Mouse (Mus musculus): Measurements from ENCODE around the gene Sh3pxd2b. TPM values are rescaled to one million over a fixed set of nuclear protein-coding genes. Genes with fewer than 3 reads are reported as not detected.

The Sh3pxd2b gene
- polyA plus RNA-seq, 1 experiment: 5.9 TPM

DNA sequence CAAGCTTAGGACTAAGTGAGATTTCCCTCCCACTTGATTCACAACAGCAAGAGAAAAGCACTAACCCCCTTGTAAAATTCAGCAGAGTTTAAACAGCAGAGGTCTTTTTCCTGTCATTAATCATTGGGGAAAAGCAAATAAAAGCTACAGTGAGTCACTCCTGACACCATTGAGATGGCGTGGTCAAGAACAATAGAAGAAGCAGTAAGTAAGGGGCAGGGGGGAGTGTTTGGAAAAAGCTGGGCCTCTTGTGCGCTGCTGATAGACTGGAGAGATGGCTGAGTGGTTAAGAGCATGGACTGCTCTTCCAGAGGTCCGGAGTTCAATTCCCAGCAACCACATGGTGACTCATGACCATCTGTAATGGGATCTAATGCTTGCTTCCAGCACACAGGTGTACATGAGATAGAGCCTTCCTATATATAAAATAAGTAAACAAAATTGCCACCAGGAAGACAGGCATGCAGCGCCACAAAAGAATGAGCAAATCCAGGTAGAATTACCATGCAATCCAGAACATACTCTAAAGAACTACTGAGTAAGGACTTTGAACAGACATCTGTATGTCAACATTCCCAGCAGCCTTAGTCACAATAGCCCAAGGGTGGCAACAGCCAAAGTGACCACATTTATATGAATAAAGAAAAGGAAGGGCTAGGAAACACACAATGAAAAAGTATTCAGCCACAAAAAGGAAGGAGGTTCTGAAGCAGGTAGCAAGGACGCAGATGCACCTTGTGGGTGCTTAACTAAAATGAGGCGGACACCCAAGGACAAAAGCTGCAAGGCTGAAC, 1.9 kb upstream of the Sh3pxd2b start:
- no peak overlapping the region for H3K9ac ChIP-seq (ENCODE audit: low read depth, poor library complexity, severe bottlenecking)
- 0 out of 2 replicates have a peak, but pooled peaks cover 3% of the 10 kb centered on the region for H3K27me3 ChIP-seq (ENCODE audit: control insufficient read depth, insufficient read depth, low read length, poor library complexity, severe bottlenecking)
- no peak for TF ChIP-seq EP300 (IDR thresholded peaks at IDR 0.05; ENCODE audit: insufficient read depth, low read depth, low read length)
- no peak for TF ChIP-seq CTCF (IDR thresholded peaks at IDR 0.05; ENCODE audit: low read depth, low read length)
- TF ChIP-seq POLR2A (IDR thresholded peaks at IDR 0.05; ENCODE audit: insufficient read depth, low read length): no peak
- no peaks in the 10 kb centered on the region for H3K9me3 ChIP-seq (replicated peaks; ENCODE audit: control insufficient read depth, insufficient read depth, low read length, poor library complexity, severe bottlenecking)
- H3K36me3 ChIP-seq (ENCODE audit: control insufficient read depth, insufficient read depth, low read length, poor library complexity, severe bottlenecking): no peaks in the 10 kb centered on the region
- H3K4me1 ChIP-seq (ENCODE audit: control insufficient read depth, insufficient read depth, low read length): peaks cover 3% of the 10 kb centered on the region
- no peak overlapping the region for H3K27ac ChIP-seq (ENCODE audit: insufficient read depth, low read length)
- no peak overlapping the region for H3K4me3 ChIP-seq (ENCODE audit: low read depth, low read length)

DNA sequence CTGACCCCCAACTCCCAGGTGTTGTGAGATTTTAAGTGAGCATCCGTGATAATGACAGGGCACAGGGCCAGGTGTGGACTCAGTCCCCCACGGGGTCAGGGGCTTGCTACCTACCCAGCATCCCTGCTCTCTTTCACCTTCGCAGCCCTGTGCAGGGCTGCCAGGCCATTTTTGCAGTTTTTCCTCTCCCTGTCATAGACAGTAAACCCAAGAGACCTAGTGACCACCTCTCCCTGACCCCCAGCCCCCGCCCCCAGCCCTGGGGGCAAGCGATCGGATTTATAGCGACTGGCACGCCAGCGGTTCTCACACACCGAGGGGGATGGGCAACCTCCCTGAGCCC, 385 bp upstream of the Sh3pxd2b start:
- H3K27ac ChIP-seq (ENCODE audit: insufficient read depth, low read length): no peak overlapping the region
- H3K9me3 ChIP-seq (replicated peaks; ENCODE audit: control insufficient read depth, insufficient read depth, low read length, poor library complexity, severe bottlenecking): no peaks in the 10 kb centered on the region
- peak overlapping the region; percentile 57 for H3K4me3 ChIP-seq (ENCODE audit: low read depth, low read length)
- H3K4me1 ChIP-seq (ENCODE audit: control insufficient read depth, insufficient read depth, low read length): peaks cover 3% of the 10 kb centered on the region
- H3K27me3 ChIP-seq (ENCODE audit: control insufficient read depth, insufficient read depth, low read length, poor library complexity, severe bottlenecking): 0 out of 2 replicates have a peak, but pooled peaks cover 3% of the 10 kb centered on the region
- TF ChIP-seq POLR2A (IDR thresholded peaks at IDR 0.05; ENCODE audit: insufficient read depth, low read length) (no peak), EP300 (IDR thresholded peaks at IDR 0.05; ENCODE audit: insufficient read depth, low read depth, low read length) (no peak), CTCF (IDR thresholded peaks at IDR 0.05; ENCODE audit: low read depth, low read length) (no peak)
- H3K9ac ChIP-seq (ENCODE audit: low read depth, poor library complexity, severe bottlenecking): peak overlapping the region; percentile 94
- H3K36me3 ChIP-seq (ENCODE audit: control insufficient read depth, insufficient read depth, low read length, poor library complexity, severe bottlenecking): no peaks in the 10 kb centered on the region

DNA sequence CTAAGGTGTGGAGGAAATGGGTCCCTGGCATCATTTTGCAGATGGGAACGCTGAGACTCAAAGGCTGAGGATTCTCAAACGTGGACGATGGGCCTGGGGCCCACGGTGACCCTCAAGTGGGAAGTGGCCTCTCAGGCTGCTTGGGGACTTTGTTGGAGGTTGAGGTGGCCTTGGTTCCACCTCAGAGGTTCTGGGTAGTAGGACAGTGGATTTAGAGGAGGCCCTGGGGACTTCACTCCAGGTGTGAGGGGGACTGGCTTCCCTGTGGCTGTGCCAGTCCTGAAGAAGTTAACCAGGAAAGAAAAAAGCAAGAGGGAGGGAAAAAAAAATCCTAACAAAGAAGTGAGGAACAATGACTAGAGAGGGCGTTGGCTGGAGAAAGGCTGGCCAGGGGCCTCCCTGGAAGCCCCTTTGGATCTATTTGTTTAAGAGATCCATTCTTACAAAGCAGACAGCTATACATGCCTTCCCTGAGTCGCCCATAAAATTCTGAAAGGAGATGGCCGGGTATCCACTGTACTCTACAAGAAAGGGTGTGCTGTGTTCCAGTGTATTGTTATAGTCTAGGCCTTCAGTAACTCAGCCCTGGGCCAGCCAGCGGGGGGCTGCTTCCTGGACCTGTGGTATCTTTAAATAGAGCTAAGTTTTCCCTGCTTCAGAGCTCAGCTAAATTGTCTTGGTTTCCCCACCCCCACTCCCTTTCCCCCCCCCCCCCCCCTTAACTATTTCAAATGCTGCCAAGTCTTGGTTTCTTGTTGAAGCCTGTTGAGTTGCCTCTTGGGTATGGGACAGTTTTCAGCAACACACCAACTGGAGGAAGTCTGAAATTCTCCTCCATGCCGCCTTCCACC, 1.0 kb downstream of the Sh3pxd2b start:
- Histone ChIP-seq H3K4me1 (ENCODE audit: control insufficient read depth, insufficient read depth, low read length) (peaks cover 3% of the 10 kb centered on the region), H3K36me3 (ENCODE audit: control insufficient read depth, insufficient read depth, low read length, poor library complexity, severe bottlenecking) (no peaks in the 10 kb centered on the region), H3K27me3 (ENCODE audit: control insufficient read depth, insufficient read depth, low read length, poor library complexity, severe bottlenecking) (0 out of 2 replicates have a peak, but pooled peaks cover 3% of the 10 kb centered on the region), H3K9me3 (replicated peaks; ENCODE audit: control insufficient read depth, insufficient read depth, low read length, poor library complexity, severe bottlenecking) (no peaks in the 10 kb centered on the region), H3K27ac (ENCODE audit: insufficient read depth, low read length) (no peak overlapping the region), H3K9ac (ENCODE audit: low read depth, poor library complexity, severe bottlenecking) (peak overlapping the region; percentile 94), H3K4me3 (ENCODE audit: low read depth, low read length) (peak overlapping the region; percentile 89)
- TF ChIP-seq EP300 (IDR thresholded peaks at IDR 0.05; ENCODE audit: insufficient read depth, low read depth, low read length) (no peak), POLR2A (IDR thresholded peaks at IDR 0.05; ENCODE audit: insufficient read depth, low read length) (no peak), CTCF (IDR thresholded peaks at IDR 0.05; ENCODE audit: low read depth, low read length) (no peak)

DNA sequence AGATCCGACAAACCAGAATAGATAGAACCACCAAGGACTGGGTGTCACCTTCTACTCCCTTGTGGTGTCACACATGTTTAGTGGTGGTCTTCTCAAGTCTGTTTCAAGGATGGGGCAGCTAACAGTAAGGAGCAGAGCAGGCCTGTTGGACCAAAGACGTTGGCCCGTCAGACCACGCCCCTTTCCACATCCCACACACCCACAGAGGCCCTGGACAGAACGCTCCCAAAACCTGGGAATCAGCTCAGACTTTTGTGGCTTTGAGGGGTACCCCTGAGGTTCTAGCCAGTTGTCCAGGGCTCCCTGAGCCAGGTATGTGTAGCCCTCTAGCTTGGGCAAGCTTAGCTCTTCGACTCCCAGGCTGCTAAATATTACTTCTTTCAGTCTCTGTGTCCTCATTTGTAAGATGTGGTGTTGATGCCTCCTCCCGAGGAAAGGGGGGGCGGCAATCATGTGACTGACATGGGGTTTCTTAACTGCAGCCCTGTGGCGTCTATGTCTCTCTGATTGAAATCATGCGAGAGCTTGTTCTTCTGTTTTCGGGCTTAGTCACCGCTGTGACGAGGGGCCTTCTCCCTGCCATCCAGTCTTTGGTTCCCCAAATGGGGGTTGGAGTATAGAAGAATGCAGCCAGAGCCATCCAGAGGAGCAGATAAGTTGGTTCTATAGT, 1.8 kb downstream of the Sh3pxd2b start:
- Histone ChIP-seq H3K27me3 (ENCODE audit: control insufficient read depth, insufficient read depth, low read length, poor library complexity, severe bottlenecking) (0 out of 2 replicates have a peak, but pooled peaks cover 3% of the 10 kb centered on the region), H3K9ac (ENCODE audit: low read depth, poor library complexity, severe bottlenecking) (no peak overlapping the region), H3K9me3 (replicated peaks; ENCODE audit: control insufficient read depth, insufficient read depth, low read length, poor library complexity, severe bottlenecking) (no peaks in the 10 kb centered on the region), H3K4me3 (ENCODE audit: low read depth, low read length) (no peak overlapping the region), H3K27ac (ENCODE audit: insufficient read depth, low read length) (no peak overlapping the region), H3K36me3 (ENCODE audit: control insufficient read depth, insufficient read depth, low read length, poor library complexity, severe bottlenecking) (no peaks in the 10 kb centered on the region), H3K4me1 (ENCODE audit: control insufficient read depth, insufficient read depth, low read length) (peaks cover 3% of the 10 kb centered on the region)
- TF ChIP-seq POLR2A (IDR thresholded peaks at IDR 0.05; ENCODE audit: insufficient read depth, low read length) (no peak), EP300 (IDR thresholded peaks at IDR 0.05; ENCODE audit: insufficient read depth, low read depth, low read length) (no peak), CTCF (IDR thresholded peaks at IDR 0.05; ENCODE audit: low read depth, low read length) (no peak)

DNA sequence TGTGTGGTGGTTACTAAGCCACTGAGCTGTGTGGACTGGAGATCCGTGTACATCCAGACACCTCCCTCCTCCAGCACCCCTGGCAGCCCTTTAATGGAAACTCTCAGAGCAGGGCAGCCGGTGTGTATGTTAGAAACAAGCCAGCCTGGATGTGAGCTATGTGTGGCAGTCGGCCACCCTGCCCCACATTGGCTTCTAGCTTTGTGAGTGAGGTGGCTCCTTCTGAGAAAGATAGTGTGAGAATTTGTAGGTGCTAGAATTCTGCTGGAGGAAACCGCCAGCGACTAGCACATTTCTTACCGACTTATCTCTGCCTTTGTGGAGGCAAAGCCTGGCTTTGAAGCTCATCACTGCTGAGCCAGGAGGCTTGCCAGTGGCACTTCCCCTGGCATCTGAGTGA, 5.3 kb downstream of the Sh3pxd2b start:
- no peaks in the 10 kb centered on the region for H3K36me3 ChIP-seq (ENCODE audit: control insufficient read depth, insufficient read depth, low read length, poor library complexity, severe bottlenecking)
- H3K27me3 ChIP-seq (ENCODE audit: control insufficient read depth, insufficient read depth, low read length, poor library complexity, severe bottlenecking): 0 out of 2 replicates have a peak, but pooled peaks cover 2% of the 10 kb centered on the region
- no peak overlapping the region for H3K4me3 ChIP-seq (ENCODE audit: low read depth, low read length)
- TF ChIP-seq CTCF (IDR thresholded peaks at IDR 0.05; ENCODE audit: low read depth, low read length) (no peak), POLR2A (IDR thresholded peaks at IDR 0.05; ENCODE audit: insufficient read depth, low read length) (no peak), EP300 (IDR thresholded peaks at IDR 0.05; ENCODE audit: insufficient read depth, low read depth, low read length) (no peak)
- no peaks in the 10 kb centered on the region for H3K9me3 ChIP-seq (replicated peaks; ENCODE audit: control insufficient read depth, insufficient read depth, low read length, poor library complexity, severe bottlenecking)
- H3K27ac ChIP-seq (ENCODE audit: insufficient read depth, low read length): no peak overlapping the region
- peaks cover 3% of the 10 kb centered on the region for H3K4me1 ChIP-seq (ENCODE audit: control insufficient read depth, insufficient read depth, low read length)
- H3K9ac ChIP-seq (ENCODE audit: low read depth, poor library complexity, severe bottlenecking): no peak overlapping the region

All from ES-Bruce4 (cell line).